Mouse (Mus musculus): Measurements from ENCODE around the gene Mcm7.

Mcm7 gene

DNA sequence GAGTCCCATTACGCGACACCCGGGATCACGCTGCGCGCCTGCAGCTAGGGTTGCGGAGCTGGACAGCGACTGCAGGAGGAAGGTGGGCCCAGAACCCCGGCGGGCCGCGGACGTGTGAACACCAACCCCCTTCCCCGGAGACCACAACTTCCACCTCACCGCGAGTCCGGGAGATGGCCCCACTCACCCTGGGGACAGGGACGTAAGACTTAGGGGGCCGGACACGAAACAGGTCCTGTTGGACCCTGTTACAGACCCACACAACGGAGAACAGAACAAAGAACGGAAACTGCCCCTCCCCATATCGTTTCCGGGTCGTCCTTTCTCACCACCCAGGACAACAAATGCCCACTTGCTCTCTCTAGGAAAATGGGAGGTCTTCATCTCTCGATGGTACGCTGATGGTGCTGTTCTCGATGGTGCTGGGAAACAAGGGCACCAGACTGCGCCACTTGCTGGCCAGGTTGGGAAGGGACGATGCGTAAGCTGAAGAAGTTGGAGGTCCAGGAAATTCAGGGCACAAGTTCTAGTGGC lies 16.7 kb downstream of the Mcm7 start, which contains the start of gene Zfp113:
TSS of gene Zfp113 (minus strand) at position 302 of the 534 bp plus-strand sequence.
- DNase-seq (ENCODE audit: low read depth, low spot score) = peak; percentile 88

- no peak for DNase-seq (ENCODE audit: low read depth, low spot score)
Measured at GRCm38 (mm10) chr5:138154390-138154789, 17.8 kb downstream of the Mcm7 start.

- DNase-seq (ENCODE audit: low read depth, low spot score) = no peak
Measured at GRCm38 (mm10) chr5:138138585-138138984, 33.6 kb downstream of the Mcm7 start.

- no peak for DNase-seq (ENCODE audit: low read depth, low spot score)
Measured at GRCm38 (mm10) chr5:138137935-138138549, 34.2 kb downstream of the Mcm7 start.

GRCm38 (mm10) chr5:138137257-138137656 lies 35.0 kb downstream of the Mcm7 start:
- no peak for DNase-seq (ENCODE audit: low read depth, low spot score)

- no peak for DNase-seq (ENCODE audit: low read depth, low spot score)
Measured at GRCm38 (mm10) chr5:138132425-138133064, 39.7 kb downstream of the Mcm7 start.

DNA sequence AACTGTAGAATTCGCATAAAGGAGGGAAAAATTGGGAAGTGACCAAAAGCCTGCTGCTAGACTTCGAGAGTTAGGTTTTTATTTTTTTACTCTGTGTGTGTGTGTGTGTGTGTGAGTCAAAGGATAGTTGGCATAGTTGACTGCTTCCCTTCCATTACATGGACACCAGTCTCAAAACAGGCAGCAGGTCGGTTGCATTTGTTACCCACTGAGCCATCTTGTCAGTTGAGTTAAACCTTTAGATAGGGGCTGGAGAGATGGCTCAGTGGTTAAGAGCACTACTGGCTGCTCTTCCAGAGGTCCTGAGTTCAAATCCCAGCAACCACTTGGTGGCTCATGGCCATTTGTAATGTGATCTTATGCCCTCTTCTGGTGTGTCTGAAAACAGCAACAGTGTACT lies 54.2 kb downstream of the Mcm7 start:
- no peak for DNase-seq (ENCODE audit: low read depth, low spot score)

DNA sequence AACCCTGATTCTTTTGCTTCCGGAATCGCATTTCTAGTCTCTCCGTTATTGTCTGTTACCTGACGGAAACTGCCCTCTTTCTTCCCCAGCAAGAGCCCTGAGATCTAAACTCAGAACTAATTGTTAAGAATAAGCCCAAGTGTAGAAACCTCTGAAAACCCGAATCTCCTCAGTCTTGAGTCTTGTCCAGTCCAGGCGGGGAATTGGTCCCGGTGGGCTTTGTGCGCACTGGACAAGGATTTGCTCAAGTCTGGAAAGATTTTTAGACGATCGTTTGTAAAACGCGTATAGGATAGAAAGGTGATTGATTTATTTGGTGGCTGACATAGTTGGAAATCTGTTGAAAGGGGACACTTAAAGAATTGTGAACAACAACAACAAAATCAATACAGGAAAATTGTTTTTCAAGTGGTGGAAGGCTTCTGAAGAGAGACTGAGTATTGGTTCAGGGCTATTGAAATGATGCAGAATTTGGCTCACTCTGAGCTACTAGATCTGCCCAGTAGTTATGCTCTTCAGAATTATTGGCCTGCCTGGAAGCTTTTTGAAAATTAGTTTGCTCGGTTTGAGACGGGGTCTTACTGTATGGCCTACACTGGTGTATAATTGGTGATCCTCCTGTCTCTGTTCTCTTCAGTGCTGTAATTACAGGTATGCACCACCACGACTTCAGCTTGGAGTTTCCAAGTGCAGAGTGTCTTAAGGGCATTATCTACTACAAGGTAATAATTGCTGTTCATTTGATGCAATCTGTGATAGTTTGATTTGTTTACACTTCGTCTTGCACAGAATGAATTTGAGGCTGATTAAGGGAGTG lies 54.8 kb downstream of the Mcm7 start:
- no peak for DNase-seq (ENCODE audit: low read depth, low spot score)

DNA sequence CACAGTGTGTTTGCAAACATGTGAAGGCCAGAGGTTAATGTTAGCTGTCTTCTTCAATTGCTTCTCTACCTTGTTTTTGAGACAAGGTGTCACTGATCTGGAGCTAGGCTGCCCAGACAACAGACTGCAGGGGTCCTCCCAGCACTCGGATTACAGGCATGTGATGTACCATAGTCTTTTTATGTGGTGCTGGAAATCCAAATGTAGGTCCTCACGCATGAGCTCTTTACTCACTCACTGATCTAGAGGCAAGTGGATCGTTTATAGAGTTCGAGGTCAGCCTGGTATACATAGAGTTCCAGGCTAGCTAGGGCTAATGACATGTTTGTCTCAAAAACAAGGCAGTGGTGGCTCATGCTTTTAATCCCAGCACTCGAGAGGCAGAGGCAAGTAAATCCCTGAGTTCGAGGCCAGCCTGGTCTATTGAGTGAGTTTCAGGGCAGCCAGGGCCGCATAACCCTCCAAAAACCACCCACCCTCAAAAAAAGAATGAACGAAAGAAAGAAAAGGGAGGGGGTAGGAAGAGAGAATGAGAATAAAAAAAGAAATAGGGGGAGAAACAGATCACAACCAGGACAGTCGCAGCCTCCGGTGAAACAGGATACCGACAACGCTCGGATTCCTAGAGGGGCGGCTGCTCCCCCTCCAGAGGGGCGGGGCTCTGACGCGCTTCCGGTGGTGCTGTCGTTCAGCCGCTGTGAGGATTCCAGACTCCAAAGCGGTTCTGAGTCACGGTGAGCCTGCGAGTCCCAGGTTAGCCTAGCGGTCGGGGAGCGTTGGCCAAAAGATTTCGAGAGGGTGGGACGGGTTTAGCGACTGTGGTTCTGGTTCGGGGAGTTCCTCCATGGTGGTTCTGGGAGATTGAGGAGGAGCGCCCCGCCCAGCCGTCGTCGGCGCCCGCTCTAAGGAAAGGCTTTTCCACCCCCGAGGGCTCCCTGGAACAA lies 55.7 kb downstream of the Mcm7 start, which contains the start of gene Zscan21:
TSS of gene Zscan21 (plus strand) at position 649 of the 944 bp plus-strand sequence.
- DNase-seq (ENCODE audit: low read depth, low spot score) = peak; percentile 84
